8 mouse cellular contexts compared by ENCODE assay signal in genomic region chr12:9166218-9166908, GRCm38 (mm10).
DNase-seq lines count a peak whose midpoint lies in the region; ATAC-seq and TF ChIP-seq lines count a peak whose summit lies in the region.

No protein-coding gene starts in this region.

- H3K4me2 ChIP-seq in embryonic facial prominence, embryonic 13.5 days = peak overlapping the region; percentile 5; the same call in 1 of the 2 replicates
- H3K4me2 ChIP-seq in stomach, embryonic 14.5 days (replicated peaks; ENCODE audit: low read depth, low read length) = no peak overlapping the region

- no peaks in the 10 kb centered on the region for H3K9me3 ChIP-seq in MEL (replicated peaks; ENCODE audit: insufficient read depth, low read length)
- no peaks in the 10 kb centered on the region for H3K9me3 ChIP-seq in embryonic facial prominence, embryonic 13.5 days
- no peaks in the 10 kb centered on the region for H3K9me3 ChIP-seq in stomach, embryonic 14.5 days (ENCODE audit: control insufficient read depth, low read depth, low read length)

- no peaks in the 10 kb centered on the region for H3K36me3 ChIP-seq in MEL (ENCODE audit: control insufficient read depth in 1 of 2, insufficient read depth in 2 of 2, low read length in 2 of 2)
- no peaks in the 10 kb centered on the region for H3K36me3 ChIP-seq in embryonic facial prominence, embryonic 13.5 days
- H3K36me3 ChIP-seq in stomach, embryonic 14.5 days (ENCODE audit: control insufficient read depth, insufficient read depth, low read length) = no peaks in the 10 kb centered on the region

- no peak overlapping the region for H3K9ac ChIP-seq in MEL (ENCODE audit: control insufficient read depth, low read depth, low read length, poor library complexity, severe bottlenecking)
- no peak overlapping the region for H3K9ac ChIP-seq in embryonic facial prominence, embryonic 13.5 days
- H3K9ac ChIP-seq in stomach, embryonic 14.5 days (replicated peaks; ENCODE audit: low read depth, low read length) = no peak overlapping the region

- no peak overlapping the region for H3K27ac ChIP-seq in MEL (ENCODE audit: control insufficient read depth, low read depth, low read length)
- no peak overlapping the region for H3K27ac ChIP-seq in embryonic facial prominence, embryonic 13.5 days
- no peak overlapping the region for H3K27ac ChIP-seq in stomach, embryonic 14.5 days (ENCODE audit: low read length)

- peak; percentile 81 for ATAC-seq in embryonic facial prominence, embryonic 13.5 days (ENCODE audit: insufficient number of reproducible peaks, insufficient read depth, low FRiP score, low TSS enrichment, low read depth)
- ATAC-seq in stomach, embryonic 14.5 days (ENCODE audit: insufficient number of reproducible peaks, insufficient read depth, low FRiP score, low read depth) = peak; percentile 70; the same call in 1 of the 2 replicates

- 23% methylated on average over 10 of the region's 10 CpGs for WGBS in embryonic facial prominence, embryonic 13.5 days
- WGBS in stomach, embryonic 14.5 days = 54% methylated on average over 10 of the region's 10 CpGs

- no peaks in the 10 kb centered on the region for H3K4me1 ChIP-seq in MEL (ENCODE audit: control insufficient read depth in 1 of 2, insufficient read depth in 2 of 2, low read length in 2 of 2)
- peaks cover 5% of the 10 kb centered on the region; the same call in 1 of the 2 replicates for H3K4me1 ChIP-seq in embryonic facial prominence, embryonic 13.5 days
- H3K4me1 ChIP-seq in stomach, embryonic 14.5 days (ENCODE audit: control insufficient read depth, insufficient read depth, low read length) = no peaks in the 10 kb centered on the region

- no peaks in the 10 kb centered on the region for H3K79me2 ChIP-seq in MEL (ENCODE audit: control insufficient read depth, insufficient read depth, low read length, poor library complexity)

- peak; percentile 41 for TF ChIP-seq RAD21 in MEL (IDR thresholded peaks at IDR 0.05; ENCODE audit: low read depth, low read length)

- H3K4me3 ChIP-seq in MEL (ENCODE audit: control insufficient read depth in 1 of 2, insufficient read depth in 1 of 2, low read depth in 2 of 2, low read length in 2 of 2) = no peak overlapping the region
- no peak overlapping the region for H3K4me3 ChIP-seq in embryonic facial prominence, embryonic 13.5 days
- no peak overlapping the region for H3K4me3 ChIP-seq in stomach, embryonic 14.5 days (ENCODE audit: low read depth, low read length)

- no peaks in the 10 kb centered on the region for H3K27me3 ChIP-seq in MEL (ENCODE audit: control insufficient read depth in 1 of 2, insufficient read depth in 2 of 2, low read length in 2 of 2)
- H3K27me3 ChIP-seq in embryonic facial prominence, embryonic 13.5 days = peaks cover 15% of the 10 kb centered on the region
- no peaks in the 10 kb centered on the region for H3K27me3 ChIP-seq in stomach, embryonic 14.5 days (ENCODE audit: control insufficient read depth, insufficient read depth, low read length)

- peak; percentile 81 to 82 for DNase-seq in cerebellum, postnatal 10 days
- DNase-seq in cerebellum, adult 8-10 months = no peak
- peak; percentile 20 for DNase-seq in MEL (ENCODE audit: low read depth, low spot score)
- peak; percentile 72 for DNase-seq in heart, postnatal 4 days
- peak; percentile 14 for DNase-seq in layer of hippocampus, adult 9-11 months
- DNase-seq in lung, postnatal 4 days = peak; percentile 54 to 63

- peak; percentile 44 to 72 (median 53) for TF ChIP-seq CTCF in MEL (IDR thresholded peaks at IDR 0.05 in 2 of 3, conservative IDR thresholded peaks at IDR 0.05 in 1 of 3; ENCODE audit: control insufficient read depth in 1 of 3, insufficient read depth in 1 of 3, low read depth in 2 of 3, low read length in 3 of 3, poor library complexity in 1 of 3, severe bottlenecking in 1 of 3)

- TF ChIP-seq POLR2A in MEL (IDR thresholded peaks at IDR 0.05; ENCODE audit: control insufficient read depth in 1 of 2, insufficient read depth in 1 of 2, low read depth in 1 of 2, low read length in 2 of 2, poor library complexity in 1 of 2) = no peak

- TF ChIP-seq EP300 in MEL (IDR thresholded peaks at IDR 0.05; ENCODE audit: low read depth in 1 of 2, low read length in 2 of 2) = no peak

TF ChIP-seq in MEL, 35 proteins besides CTCF, POLR2A, EP300 and RAD21:
- TF ChIP-seq SMC3 (IDR thresholded peaks at IDR 0.05; ENCODE audit: low read depth, low read length) (peak; percentile 40), MYC (IDR thresholded peaks at IDR 0.05; ENCODE audit: low read depth, low read length) (no peak)
